Mouse (Mus musculus): ENCODE data around the gene Defa26. TPM values are rescaled to one million over a fixed set of nuclear protein-coding genes. Genes with fewer than 3 reads are reported as not detected.
"Not testable (repeated sequence)": the region's sequence is repeated elsewhere in the genome, so short reads cannot be mapped to it uniquely, and the experiment has no call there.

Defa26 gene
- polyA plus RNA-seq (2015; fragmentation: Nextera tagmentation; extraction: Ambion mirVana): not detected in 2 replicates

- WGBS (ENCODE audit: insufficient replicate concordance): no CpG with 5 or more reads among the region's 1 CpGs
- H3K9me3 ChIP-seq (ENCODE audit: low read length); H3K4me3 ChIP-seq (ENCODE audit: low read depth, low read length); ATAC-seq; H3K4me2 ChIP-seq (ENCODE audit: low read depth, low read length); DNase-seq; H3K27me3 ChIP-seq (ENCODE audit: insufficient read depth, low read length); H3K36me3 ChIP-seq (replicated peaks; ENCODE audit: insufficient read depth, low read length); H3K4me1 ChIP-seq (ENCODE audit: insufficient read depth); H3K27ac ChIP-seq (ENCODE audit: low read depth); H3K9ac ChIP-seq (replicated peaks): not testable (repeated sequence)
Measured at GRCm38 (mm10) chr8:21617883-21618282, at the start of gene Defa26. Gene Defa26 (plus strand): TSS chr8:21618183.

- not testable (repeated sequence) for H3K9me3 ChIP-seq (ENCODE audit: low read length); H3K27me3 ChIP-seq (ENCODE audit: insufficient read depth, low read length); H3K4me3 ChIP-seq (ENCODE audit: low read depth, low read length); H3K36me3 ChIP-seq (replicated peaks; ENCODE audit: insufficient read depth, low read length); H3K4me1 ChIP-seq (ENCODE audit: insufficient read depth); H3K27ac ChIP-seq (ENCODE audit: low read depth); ATAC-seq; H3K4me2 ChIP-seq (ENCODE audit: low read depth, low read length); DNase-seq; H3K9ac ChIP-seq (replicated peaks)
- WGBS (ENCODE audit: insufficient replicate concordance): no CpG with 5 or more reads among the region's 1 CpGs
Measured at GRCm38 (mm10) chr8:21582706-21583105, 35.3 kb upstream of the Defa26 start, which contains the start of gene Defa28. Gene Defa28 (plus strand): TSS chr8:21583006.

GRCm38 (mm10) chr8:21594408-21594807 lies 23.6 kb upstream of the Defa26 start, which contains the start of gene Gm7861:
Gene Gm7861 (minus strand): TSS chr8:21594508.
- not testable (repeated sequence) for H3K9ac ChIP-seq (replicated peaks); ATAC-seq

GRCm38 (mm10) chr8:21655480-21655879 lies 37.5 kb downstream of the Defa26 start, which contains the start of gene Defa17:
Gene Defa17 (plus strand): TSS chr8:21655780.
- H3K9me3 ChIP-seq (ENCODE audit: low read length); DNase-seq; H3K4me3 ChIP-seq (ENCODE audit: low read depth, low read length); H3K27ac ChIP-seq (ENCODE audit: low read depth); ATAC-seq; H3K9ac ChIP-seq (replicated peaks); H3K27me3 ChIP-seq (ENCODE audit: insufficient read depth, low read length); H3K36me3 ChIP-seq (replicated peaks; ENCODE audit: insufficient read depth, low read length); H3K4me2 ChIP-seq (ENCODE audit: low read depth, low read length); H3K4me1 ChIP-seq (ENCODE audit: insufficient read depth): not testable (repeated sequence)
- WGBS (ENCODE audit: insufficient replicate concordance): no CpG with 5 or more reads among the region's 2 CpGs

More at GRCm38 (mm10) chr8:21594408-21594807, 23.6 kb upstream of the Defa26 start, which contains the start of gene Gm7861:
- H3K27ac ChIP-seq (ENCODE audit: low read depth); DNase-seq; H3K9me3 ChIP-seq (ENCODE audit: low read length); H3K4me2 ChIP-seq (ENCODE audit: low read depth, low read length); H3K4me1 ChIP-seq (ENCODE audit: insufficient read depth); H3K36me3 ChIP-seq (replicated peaks; ENCODE audit: insufficient read depth, low read length); H3K27me3 ChIP-seq (ENCODE audit: insufficient read depth, low read length); H3K4me3 ChIP-seq (ENCODE audit: low read depth, low read length): not testable (repeated sequence)
- WGBS (ENCODE audit: insufficient replicate concordance): no CpG with 5 or more reads among the region's 1 CpGs

- not testable (repeated sequence) for H3K4me3 ChIP-seq (ENCODE audit: low read depth, low read length); H3K4me1 ChIP-seq (ENCODE audit: insufficient read depth); DNase-seq; H3K27me3 ChIP-seq (ENCODE audit: insufficient read depth, low read length); H3K36me3 ChIP-seq (replicated peaks; ENCODE audit: insufficient read depth, low read length); H3K27ac ChIP-seq (ENCODE audit: low read depth); ATAC-seq; H3K9ac ChIP-seq (replicated peaks); H3K9me3 ChIP-seq (ENCODE audit: low read length); H3K4me2 ChIP-seq (ENCODE audit: low read depth, low read length)
- no CpG with 5 or more reads among the region's 1 CpGs for WGBS (ENCODE audit: insufficient replicate concordance)
Measured at GRCm38 (mm10) chr8:21665497-21665896, 47.5 kb downstream of the Defa26 start, which contains the start of gene Defa34. Gene Defa34 (plus strand): TSS chr8:21665797.

Other genes with a start within 250 kb of the Defa26 start
- gene Defa2, start 239.7 kb upstream of the Defa26 start, polyA plus RNA-seq (2015; fragmentation: Nextera tagmentation; extraction: Ambion mirVana): not detected in 2 replicates
- gene Defa33, start 226.4 kb upstream of the Defa26 start, polyA plus RNA-seq (2015; fragmentation: Nextera tagmentation; extraction: Ambion mirVana): not detected in 2 replicates
- gene Defa36, start 190.8 kb upstream of the Defa26 start, polyA plus RNA-seq (2015; fragmentation: Nextera tagmentation; extraction: Ambion mirVana): not detected in 2 replicates
- not detected in 2 replicates for gene Gm7849, start 161.6 kb upstream of the Defa26 start, polyA plus RNA-seq (2015; fragmentation: Nextera tagmentation; extraction: Ambion mirVana)
- gene Defa20, start 108.9 kb upstream of the Defa26 start, polyA plus RNA-seq (2015; fragmentation: Nextera tagmentation; extraction: Ambion mirVana): not detected in 2 replicates
- gene Defa32, start 89.2 kb upstream of the Defa26 start, polyA plus RNA-seq (2015; fragmentation: Nextera tagmentation; extraction: Ambion mirVana): not detected in 2 replicates
- not detected in 2 replicates for gene Defa37, start 52.8 kb upstream of the Defa26 start, polyA plus RNA-seq (2015; fragmentation: Nextera tagmentation; extraction: Ambion mirVana)
- gene Defa28, start 35.2 kb upstream of the Defa26 start, polyA plus RNA-seq (2015; fragmentation: Nextera tagmentation; extraction: Ambion mirVana): not detected in 2 replicates
- gene Gm7861, start 23.7 kb upstream of the Defa26 start, polyA plus RNA-seq (2015; fragmentation: Nextera tagmentation; extraction: Ambion mirVana): not detected in 2 replicates
- not detected in 2 replicates for gene Defa17, start 37.6 kb downstream of the Defa26 start, polyA plus RNA-seq (2015; fragmentation: Nextera tagmentation; extraction: Ambion mirVana)
- gene Defa34, start 47.6 kb downstream of the Defa26 start, polyA plus RNA-seq (2015; fragmentation: Nextera tagmentation; extraction: Ambion mirVana): not detected in 2 replicates
- gene AY761184, start 85.5 kb downstream of the Defa26 start, polyA plus RNA-seq (2015; fragmentation: Nextera tagmentation; extraction: Ambion mirVana): not detected in 2 replicates
- gene Defa24, start 116.3 kb downstream of the Defa26 start, polyA plus RNA-seq (2015; fragmentation: Nextera tagmentation; extraction: Ambion mirVana): not detected in 2 replicates
- not detected in 2 replicates for gene Defb50, start 205.4 kb downstream of the Defa26 start, polyA plus RNA-seq (2015; fragmentation: Nextera tagmentation; extraction: Ambion mirVana)
- gene Defb2, start 221.7 kb downstream of the Defa26 start, polyA plus RNA-seq (2015; fragmentation: Nextera tagmentation; extraction: Ambion mirVana): not detected in 2 replicates
- not detected in 2 replicates for gene Defb10, start 240.7 kb downstream of the Defa26 start, polyA plus RNA-seq (2015; fragmentation: Nextera tagmentation; extraction: Ambion mirVana)

Data from liver, postnatal 0 days (tissue).